Mouse (Mus musculus) cortical plate, adult 2 months (tissue): ENCODE measurements around the gene Lrrc8e.

ENCODE experiments used
- CTCF ChIP-seq: fragments of 200-500 bp; IDR thresholded peaks from 2 replicates; pipeline ENCODE4 v1.5.1; 2011; ENCODE audit warnings: mild to moderate bottlenecking, control low read depth, low read length; ENCODE audit not compliant: insufficient read depth; ENCODE audit errors: extremely low read depth
- POLR2A ChIP-seq: fragments of 200-500 bp; IDR thresholded peaks from 2 replicates; pipeline ENCODE4 v1.6.1; 2011; ENCODE audit warnings: mild to moderate bottlenecking, low read length, control low read depth; ENCODE audit not compliant: insufficient read depth; ENCODE audit errors: extremely low read depth

- no peak for TF ChIP-seq CTCF
- TF ChIP-seq POLR2A, result 0 out of 2 replicates have a peak, but pooled peaks have one; percentile 10
Observed at GRCm38 (mm10) chr8:4265160-4265914, 38.7 kb downstream of the Lrrc8e start.
